Mouse (Mus musculus): ENCODE data around the gene Uhmk1. TPM values are rescaled to one million over a fixed set of nuclear protein-coding genes. Genes with fewer than 3 reads are reported as not detected.

Uhmk1 gene
- polyA plus RNA-seq, 3 experiments from 2014 or later, result 12.3 to 14.1 (median 12.8) TPM

GRCm38 (mm10) chr1:170174814-170175332, 40.3 kb downstream of the Uhmk1 start, which contains the start of gene Uap1:
Uap1 (minus strand) TSS chr1:170174957.
- ATAC-seq, result peak; percentile 93

DNA sequence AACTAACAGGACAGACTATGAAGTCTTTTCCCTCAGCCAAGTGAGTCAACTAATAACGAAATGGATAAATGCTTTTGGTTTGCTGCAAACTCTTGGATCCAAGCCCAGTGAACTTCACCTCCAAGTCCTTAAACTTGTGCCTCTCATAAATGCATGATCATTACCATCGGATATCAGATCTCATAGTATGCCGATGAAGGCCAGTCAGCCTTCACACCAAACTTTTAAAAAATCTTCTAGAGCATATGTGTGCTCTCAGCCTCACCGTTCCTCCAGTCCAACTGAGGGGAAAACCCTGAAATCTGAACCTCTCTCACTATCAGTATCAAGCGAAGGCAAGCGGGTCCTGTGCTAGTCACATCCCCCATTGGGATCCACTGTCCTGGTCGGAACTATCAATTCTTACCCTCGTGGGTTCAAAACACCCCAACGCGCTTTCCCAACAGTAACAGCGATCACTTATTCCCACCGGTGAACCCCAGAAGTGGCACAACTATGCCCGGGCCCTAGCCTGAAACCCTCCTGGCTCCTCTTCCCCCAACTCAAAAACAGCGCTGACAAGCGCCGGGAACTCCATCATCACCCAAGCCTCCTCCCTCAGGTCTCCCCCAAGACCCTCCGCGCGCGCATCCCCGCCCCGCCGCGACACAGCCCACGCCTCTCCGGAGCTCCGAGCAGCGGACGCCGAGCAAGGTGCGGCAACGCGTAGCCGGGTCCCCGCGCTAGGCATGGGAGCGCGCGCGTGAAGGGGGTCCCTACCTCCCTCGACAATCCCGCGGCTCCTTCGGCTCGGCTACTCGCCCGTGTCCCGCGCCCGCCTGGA, 41.0 kb downstream of the Uhmk1 start:
- peak; percentile 25 for ATAC-seq

GRCm38 (mm10) chr1:170167781-170168180, 47.4 kb downstream of the Uhmk1 start:
- ATAC-seq, result peak; percentile 78

DNA sequence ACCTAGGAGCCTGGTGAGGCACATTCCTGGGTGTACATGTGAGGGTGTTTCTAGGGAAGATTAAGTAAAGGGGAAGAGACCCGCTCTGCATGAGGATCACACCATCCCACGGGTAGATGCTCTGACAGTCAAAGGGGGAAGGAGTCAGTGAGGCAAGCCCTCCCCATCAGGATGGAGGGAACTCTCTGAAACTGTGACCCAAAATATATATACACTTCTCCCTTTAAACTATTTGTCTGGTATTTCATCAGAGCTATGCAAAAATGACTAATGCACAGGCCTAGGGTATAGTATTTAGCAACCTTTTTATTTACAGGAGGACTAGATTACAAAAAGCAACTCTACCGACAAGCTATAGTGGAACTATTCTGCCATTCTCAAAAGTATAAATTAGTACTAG, 50.3 kb downstream of the Uhmk1 start:
- no peak for ATAC-seq

- ATAC-seq, result no peak
Measured at GRCm38 (mm10) chr1:170164053-170164614, 51.1 kb downstream of the Uhmk1 start.

- no peak for ATAC-seq
Measured at GRCm38 (mm10) chr1:170163398-170163943, 51.7 kb downstream of the Uhmk1 start.

GRCm38 (mm10) chr1:170161852-170162251, 53.3 kb downstream of the Uhmk1 start:
- ATAC-seq, result no peak

DNA sequence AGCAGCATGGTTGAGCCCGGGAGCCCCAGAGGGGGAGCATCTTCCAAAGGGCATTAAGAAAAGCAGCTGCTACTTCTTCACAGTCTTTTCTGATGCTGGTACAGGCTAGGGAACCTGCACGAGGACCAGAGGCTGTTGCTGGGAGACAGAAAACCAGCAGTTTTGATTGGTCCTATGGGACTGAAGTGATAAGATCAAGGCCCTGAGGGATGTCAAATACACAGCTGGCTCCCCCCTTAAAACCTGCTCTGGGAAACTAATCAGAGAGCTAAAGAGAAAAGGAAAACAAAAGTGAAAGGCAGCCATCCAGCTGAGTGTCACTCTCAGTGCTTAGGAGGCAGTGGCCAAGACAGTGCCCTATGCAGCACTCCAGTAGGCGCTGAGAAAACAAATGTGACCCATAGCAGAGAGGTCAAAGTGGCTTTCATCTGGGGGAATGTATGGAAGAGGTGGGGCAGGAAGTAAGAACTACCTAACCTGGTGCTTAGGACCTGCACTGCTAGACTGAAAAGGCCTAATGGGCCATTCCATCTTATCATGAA, 54.7 kb downstream of the Uhmk1 start:
- peak; percentile 54 for ATAC-seq

GRCm38 (mm10) chr1:170159707-170160106, 55.5 kb downstream of the Uhmk1 start:
- no peak for ATAC-seq

DNA sequence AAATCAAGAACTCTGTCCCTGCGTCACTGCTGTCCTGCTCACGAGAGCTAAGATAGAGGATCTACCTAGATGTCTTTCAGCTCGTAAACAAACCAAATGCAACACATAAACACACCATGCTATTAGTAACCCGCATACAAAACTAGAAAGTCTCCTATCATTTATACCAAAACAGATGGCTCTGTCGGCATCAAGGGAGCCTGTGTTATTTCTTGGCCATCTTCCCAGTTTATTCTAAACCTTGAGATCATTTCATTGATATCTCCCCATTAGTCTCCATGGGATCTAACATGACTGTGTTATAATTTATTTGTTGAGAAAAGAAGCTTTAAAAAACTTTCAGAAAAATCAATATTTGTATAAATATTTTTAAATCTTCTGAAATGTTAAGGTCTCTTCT, 59.4 kb downstream of the Uhmk1 start:
- ATAC-seq, result no peak

DNA sequence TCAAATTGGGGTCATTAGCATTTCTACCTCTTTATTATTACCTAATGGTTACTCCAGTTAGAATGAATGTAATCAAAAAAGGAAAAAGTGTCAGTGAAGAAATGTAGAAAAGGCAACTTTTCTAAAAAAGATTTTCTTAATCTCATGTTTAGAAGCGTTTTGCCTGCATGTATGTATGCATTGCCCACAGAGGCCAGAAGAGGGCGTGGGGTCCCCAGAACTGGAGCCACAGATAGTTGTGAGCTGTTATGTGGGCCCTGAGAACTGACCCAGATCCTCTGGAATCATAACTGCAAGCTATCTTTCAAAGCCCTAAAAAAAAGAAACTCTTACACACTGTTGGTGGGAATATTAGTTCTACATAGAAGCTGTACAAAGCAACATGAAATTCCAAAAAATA, 59.9 kb downstream of the Uhmk1 start:
- ATAC-seq, result no peak

DNA sequence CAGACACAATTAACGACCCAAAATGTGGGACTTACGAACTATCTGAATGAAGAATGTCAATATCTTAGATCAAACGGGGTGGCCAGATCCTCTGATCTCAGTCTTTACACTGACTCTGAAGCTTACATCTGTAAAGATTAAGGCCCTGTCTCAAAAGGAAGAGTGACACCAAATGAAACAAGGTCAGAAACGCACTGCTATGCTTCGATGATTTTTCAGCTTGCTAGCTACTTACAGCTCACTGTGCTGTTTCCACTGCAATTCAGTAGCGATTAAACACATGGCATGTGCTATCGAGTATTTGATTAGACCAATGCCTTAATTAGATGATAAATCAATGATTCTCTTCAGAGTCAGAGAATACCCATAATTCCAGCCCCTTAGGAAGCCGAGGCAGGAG, 61.2 kb downstream of the Uhmk1 start:
- ATAC-seq, result no peak

- peak; percentile 79 for ATAC-seq
Measured at GRCm38 (mm10) chr1:170152552-170152951, 62.6 kb downstream of the Uhmk1 start.

GRCm38 (mm10) chr1:170150870-170151269, 64.3 kb downstream of the Uhmk1 start:
- ATAC-seq, result no peak

- no peak for ATAC-seq
Measured at GRCm38 (mm10) chr1:170149756-170150155, 65.4 kb downstream of the Uhmk1 start.

DNA sequence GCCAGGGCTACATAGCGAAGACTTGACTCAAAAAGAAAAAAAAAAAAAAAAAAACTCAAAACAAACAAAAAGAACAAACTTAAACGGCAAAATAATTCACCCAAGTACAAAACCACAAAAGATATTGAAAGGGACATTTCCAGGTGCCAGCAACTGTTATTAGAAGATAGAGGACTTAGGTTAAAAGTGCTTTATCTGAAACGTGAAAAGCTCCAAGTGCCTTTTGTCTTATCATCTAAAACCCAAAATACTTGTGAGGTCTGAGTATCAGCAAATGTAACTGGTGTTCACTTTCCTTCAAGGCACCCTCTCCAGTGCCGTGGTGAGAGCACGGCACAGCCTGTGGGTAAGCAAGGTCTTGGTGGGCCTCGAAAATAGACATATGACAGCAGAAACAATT, 66.7 kb downstream of the Uhmk1 start:
- ATAC-seq, result no peak

GRCm38 (mm10) chr1:170147651-170148448, 67.3 kb downstream of the Uhmk1 start:
- peak; percentile 90 for ATAC-seq

DNA sequence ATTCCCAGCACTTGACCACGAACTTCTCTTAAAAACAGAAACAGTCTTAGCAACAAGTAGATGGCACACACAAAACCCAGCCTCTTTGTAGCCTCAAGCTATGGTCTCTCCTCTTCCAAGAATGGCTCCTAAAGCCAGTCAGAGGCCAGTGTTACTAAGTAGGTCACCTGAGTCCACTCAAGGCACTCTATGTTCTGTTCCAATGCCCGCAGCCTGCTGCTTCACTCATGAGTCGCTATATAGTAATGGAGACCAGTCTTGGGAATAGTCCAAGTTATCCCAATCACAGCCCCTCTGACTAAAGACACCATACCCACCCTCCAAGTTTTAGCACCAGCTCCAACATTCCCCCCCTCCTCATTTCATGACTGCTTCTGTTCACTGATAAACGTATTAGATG, 69.6 kb downstream of the Uhmk1 start:
- no peak for ATAC-seq

Measured in inflammation-experienced regulatory T-cells, adult 6 months (primary cell).